Mouse (Mus musculus): ENCODE data around the gene 1810013L24Rik. TPM values are rescaled to one million over a fixed set of nuclear protein-coding genes. Genes with fewer than 3 reads are reported as not detected.

1810013L24Rik gene
- polyA plus RNA-seq (2014; fragmentation: Illumina TruSeq; extraction: RNeasy Lipid Tissue Mini Kit (QIAGEN cat#74804); ENCODE audit: low read depth, low replicate concordance) = 54.4 TPM

GRCm38 (mm10) chr16:8829564-8830359 lies at the start of gene 1810013L24Rik:
TSS of gene 1810013L24Rik (plus strand) at chr16:8830100.

GRCm38 (mm10) chr16:8791949-8792557 lies 37.8 kb upstream of the 1810013L24Rik start, which contains the start of gene Usp7:
TSS of gene Usp7 (minus strand) at chr16:8792308.

Other genes starting within 250 kb of the 1810013L24Rik start
- 107 TPM for gene Pmm2, start 192.4 kb upstream of the 1810013L24Rik start, polyA plus RNA-seq (2014; fragmentation: Illumina TruSeq; extraction: RNeasy Lipid Tissue Mini Kit (QIAGEN cat#74804); ENCODE audit: low read depth, low replicate concordance)
- gene Tmem186, start 192.4 kb upstream of the 1810013L24Rik start, polyA plus RNA-seq (2014; fragmentation: Illumina TruSeq; extraction: RNeasy Lipid Tissue Mini Kit (QIAGEN cat#74804); ENCODE audit: low read depth, low replicate concordance) = 3.8 TPM
- gene Carhsp1, start 157.9 kb upstream of the 1810013L24Rik start, polyA plus RNA-seq (2014; fragmentation: Illumina TruSeq; extraction: RNeasy Lipid Tissue Mini Kit (QIAGEN cat#74804); ENCODE audit: low read depth, low replicate concordance) = 27.2 TPM
- not detected for gene Gm5767, start 149.3 kb upstream of the 1810013L24Rik start, polyA plus RNA-seq (2014; fragmentation: Illumina TruSeq; extraction: RNeasy Lipid Tissue Mini Kit (QIAGEN cat#74804); ENCODE audit: low read depth, low replicate concordance)
- gene Usp7, start 37.8 kb upstream of the 1810013L24Rik start, polyA plus RNA-seq (2014; fragmentation: Illumina TruSeq; extraction: RNeasy Lipid Tissue Mini Kit (QIAGEN cat#74804); ENCODE audit: low read depth, low replicate concordance) = 59.1 TPM